Mouse (Mus musculus) CH12.LX (cell line): ENCODE data around the gene Nup37.

Experiments
- BHLHE40 ChIP-seq: IDR thresholded peaks from 2 replicates; pipeline ENCODE4 v1.6.1; 2011; ENCODE audit warnings: mild to moderate bottlenecking, low read depth, low read length, improper control_type of control experiment
- CTCF ChIP-seq, 2 experiments: IDR thresholded peaks in 1 of 2; conservative IDR thresholded peaks in 1 of 2; 2 replicates each; pipeline ENCODE4 v1.5.1; 2011 to 2012; ENCODE audit warnings: low read depth in 2 of 2, low read length in 2 of 2, improper control_type of control experiment in 1 of 2, inconsistent platforms in 1 of 2, mild to moderate bottlenecking in 1 of 2, moderate library complexity in 1 of 2
- EP300 ChIP-seq: IDR thresholded peaks from 2 replicates; pipeline ENCODE4 v1.6.1; 2011; ENCODE audit warnings: low read length, improper control_type of control experiment
- MAX ChIP-seq: IDR thresholded peaks from 2 replicates; pipeline ENCODE4 v1.6.1; 2011; ENCODE audit warnings: low read length, improper control_type of control experiment
- NRF1 ChIP-seq: IDR thresholded peaks from 2 replicates; pipeline ENCODE4 v1.6.1; 2014; ENCODE audit warnings: low read depth, mild to moderate bottlenecking, inconsistent platforms, low read length, improper control_type of control experiment, moderate library complexity
- POLR2A ChIP-seq: IDR thresholded peaks from 2 replicates; pipeline ENCODE4 v1.6.1; 2011; ENCODE audit warnings: low read depth, mild to moderate bottlenecking, improper control_type of control experiment, low read length
- SMC3 ChIP-seq: IDR thresholded peaks from 2 replicates; pipeline ENCODE4 v1.6.1; 2011; ENCODE audit warnings: low read depth, low read length, improper control_type of control experiment
- USF1 ChIP-seq: IDR thresholded peaks from 2 replicates; pipeline ENCODE4 v1.6.1; 2014; ENCODE audit warnings: low read depth, mild to moderate bottlenecking, inconsistent platforms, low read length, improper control_type of control experiment
- ZC3H11A ChIP-seq: IDR thresholded peaks from 2 replicates; pipeline ENCODE4 v1.6.1; 2012; ENCODE audit warnings: low read depth, mild to moderate bottlenecking, inconsistent platforms, low read length, improper control_type of control experiment

GRCm38 (mm10) chr10:88200541-88200940 lies 53.7 kb downstream of the Nup37 start:
- no peak for TF ChIP-seq CTCF (conservative IDR thresholded peaks at IDR 0.05 in 1 of 2, IDR thresholded peaks at IDR 0.05 in 1 of 2; ENCODE audit: low read depth in 2 of 2, low read length in 2 of 2)
- TF ChIP-seq USF1: no peak
- TF ChIP-seq NRF1: no peak
- TF ChIP-seq SMC3: no peak
- TF ChIP-seq POLR2A: no peak
- no peak for TF ChIP-seq EP300
- no peak for TF ChIP-seq MAX
- no peak for TF ChIP-seq BHLHE40
- no peak for TF ChIP-seq ZC3H11A
